Mouse (Mus musculus) limb, embryonic 14.5 days (tissue): ENCODE measurements around the gene Ptprn. TPM values are rescaled to one million over a fixed set of nuclear protein-coding genes. Genes with fewer than 3 reads are reported as not detected.

Experiments
- ATAC-seq: fragments of 200-750 bp; cut with Nextera tagmentation; 2 replicates; pipeline ENCODE4 v1.8.0; 2017; ENCODE audit warnings: low read depth, moderate number of reproducible peaks, moderate TSS enrichment; ENCODE audit not compliant: low FRiP score
- DNase-seq: peaks from one replicate; pipeline ENCODE4 v3.0.0-alpha.2; 2015; ENCODE audit warnings: low spot score
- H3K27ac ChIP-seq: fragments of 300-500 bp; sonication (generic); replicated peaks from 2 replicates; pipeline ENCODE4 v1.5.1; 2014; ENCODE audit warnings: low read depth, mild to moderate bottlenecking, low read length, moderate library complexity, mixed read lengths
- H3K27me3 ChIP-seq: fragments of 300-500 bp; sonication (generic); 2 replicates; pipeline ENCODE4 v1.6.1; 2014; ENCODE audit warnings: low read length, mixed read lengths; ENCODE audit not compliant: control insufficient read depth, insufficient read depth
- H3K36me3 ChIP-seq: fragments of 300-500 bp; sonication (generic); 2 replicates; pipeline ENCODE4 v1.6.1; 2014; ENCODE audit warnings: mild to moderate bottlenecking, low read length, moderate library complexity, mixed read lengths; ENCODE audit not compliant: control insufficient read depth, insufficient read depth
- H3K4me1 ChIP-seq: fragments of 300-500 bp; sonication (generic); 2 replicates; pipeline ENCODE4 v1.6.1; 2014; ENCODE audit warnings: antibody characterized with exemption, low read length, mixed read lengths; ENCODE audit not compliant: control insufficient read depth, insufficient read depth
- H3K4me2 ChIP-seq: fragments of 300-500 bp; sonication (generic); replicated peaks from 2 replicates; pipeline ENCODE4 v1.6.1; 2014; ENCODE audit warnings: low read depth, mild to moderate bottlenecking, low read length, moderate library complexity; ENCODE audit not compliant: severe bottlenecking
- H3K4me3 ChIP-seq: fragments of 300-500 bp; sonication (generic); replicated peaks from 2 replicates; pipeline ENCODE4 v1.5.1; 2014; ENCODE audit warnings: low read length
- H3K9ac ChIP-seq: fragments of 300-500 bp; sonication (generic); 2 replicates; pipeline ENCODE4 v1.6.1; 2014; ENCODE audit warnings: mild to moderate bottlenecking, low read depth, low read length, moderate library complexity; ENCODE audit not compliant: severe bottlenecking
- H3K9me3 ChIP-seq: fragments of 300-500 bp; sonication (generic); 2 replicates; pipeline ENCODE4 v1.6.1; 2016; ENCODE audit warnings: low read length; ENCODE audit not compliant: control insufficient read depth
- POLR2A ChIP-seq: fragments of 200-500 bp; IDR thresholded peaks from 2 replicates; pipeline ENCODE4 v1.8.0; 2012; ENCODE audit warnings: inconsistent platforms, mild to moderate bottlenecking, moderate library complexity, borderline replicate concordance; ENCODE audit not compliant: insufficient read depth, insufficient read length; ENCODE audit errors: extremely low read depth
- WGBS: fragments of 180-500 bp; shearing (Covaris S2); extraction: QIAGEN DNeasy Blood & Tissue Kit; methylation state at CpG from one replicate; pipeline ENCODE4 v1.1.7; 2014; 5-methylcytosine and 5-hydroxymethylcytosine counted together
- polyA plus RNA-seq, 2 experiments: library from polyadenylated mRNA; depleted of rRNA in 1 of 2; stranded (reverse) in 1 of 2; unstranded in 1 of 2; fragments of >200 nt; fragmentation: Nextera tagmentation in 1 of 2; extraction: Ambion mirVana in 1 of 2; gene quantifications; 2 replicates each; pipeline versions ENCODE4 v1.2.1 to v1.2.3; 2012 to 2014

The Ptprn gene
- polyA plus RNA-seq (2012; rRNA removed) (0.42 and 0.54 TPM in 2 replicates), polyA plus RNA-seq (2014; fragmentation: Nextera tagmentation; extraction: Ambion mirVana) (0.12 and 0.44 TPM in 2 replicates)

- DNase-seq (no peak), ATAC-seq (no peak)
- TF ChIP-seq POLR2A: no peak
- H3K27ac ChIP-seq: no peak within 1 kb of the TSS
- H3K9ac ChIP-seq: no peak within 1 kb of the TSS
- 12% methylated on average over 31 of the region's 32 CpGs for WGBS
- H3K9me3 ChIP-seq: no peaks in the 10 kb centered on the region
- H3K4me2 ChIP-seq: no peak within 1 kb of the TSS
- H3K36me3 ChIP-seq: no peaks in the 10 kb centered on the region
- H3K4me1 ChIP-seq: no peaks in the 10 kb centered on the region
- no peak within 1 kb of the TSS for H3K4me3 ChIP-seq
- H3K27me3 ChIP-seq: peaks cover 41% of the 10 kb centered on the region
Measured at GRCm38 (mm10) chr1:75264091-75264880, at the start of gene Ptprn. Gene Ptprn (minus strand): TSS chr1:75264502.

- no peak for TF ChIP-seq POLR2A
- Histone ChIP-seq H3K4me3 (no peak overlapping the region), H3K9ac (no peak overlapping the region), H3K27me3 (no peaks in the 10 kb centered on the region), H3K36me3 (peaks cover 62% of the 10 kb centered on the region), H3K4me2 (no peak overlapping the region), H3K9me3 (no peaks in the 10 kb centered on the region), H3K27ac (no peak overlapping the region), H3K4me1 (peaks cover 7% of the 10 kb centered on the region)
- WGBS: 94% methylated on average over 6 of the region's 6 CpGs
- DNase-seq: no peak
- no peak for ATAC-seq
Measured at GRCm38 (mm10) chr1:75311694-75312093, 47.4 kb upstream of the Ptprn start.

GRCm38 (mm10) chr1:75304662-75305061 is 40.4 kb upstream of the Ptprn start:
- ATAC-seq: no peak
- no peak overlapping the region for H3K27ac ChIP-seq
- no peak overlapping the region for H3K4me2 ChIP-seq
- H3K27me3 ChIP-seq: no peaks in the 10 kb centered on the region
- H3K9me3 ChIP-seq: no peaks in the 10 kb centered on the region
- no peak overlapping the region for H3K9ac ChIP-seq
- H3K4me3 ChIP-seq: no peak overlapping the region
- H3K4me1 ChIP-seq: no peaks in the 10 kb centered on the region
- H3K36me3 ChIP-seq: peaks cover 23% of the 10 kb centered on the region
- TF ChIP-seq POLR2A: no peak
- 75% methylated on average over 2 of the region's 2 CpGs for WGBS
- DNase-seq: no peak

- Histone ChIP-seq H3K27ac (no peak overlapping the region), H3K36me3 (no peaks in the 10 kb centered on the region), H3K4me1 (0 out of 2 replicates have a peak, but pooled peaks cover 2% of the 10 kb centered on the region), H3K4me2 (no peak overlapping the region), H3K9ac (no peak overlapping the region), H3K27me3 (no peaks in the 10 kb centered on the region), H3K4me3 (no peak overlapping the region), H3K9me3 (no peaks in the 10 kb centered on the region)
- ATAC-seq: no peak
- 79% methylated on average over 5 of the region's 5 CpGs for WGBS
- no peak for DNase-seq
- TF ChIP-seq POLR2A: no peak
Measured at GRCm38 (mm10) chr1:75294294-75294693, 30.0 kb upstream of the Ptprn start.

GRCm38 (mm10) chr1:75293331-75293701 is 29.0 kb upstream of the Ptprn start:
- Histone ChIP-seq H3K4me3 (no peak overlapping the region), H3K27ac (no peak overlapping the region), H3K9ac (no peak overlapping the region), H3K36me3 (no peaks in the 10 kb centered on the region), H3K27me3 (no peaks in the 10 kb centered on the region), H3K9me3 (no peaks in the 10 kb centered on the region), H3K4me2 (no peak overlapping the region), H3K4me1 (0 out of 2 replicates have a peak, but pooled peaks cover 2% of the 10 kb centered on the region)
- DNase-seq (no peak), ATAC-seq (no peak)
- TF ChIP-seq POLR2A: no peak
- WGBS: 77% methylated on average over 5 of the region's 5 CpGs
